Mouse (Mus musculus) embryo, embryonic 10.5 days (tissue): ENCODE data around the gene Ubqln4.
"Not testable (repeated sequence)": the region's sequence is repeated elsewhere in the genome, so short reads cannot be mapped to it uniquely, and the experiment has no call there.

Source experiments
- DNase-seq: peaks from one replicate; pipeline ENCODE4 v3.0.0-alpha.2; 2015; ENCODE audit warnings: low spot score

The Ubqln4 gene

DNA sequence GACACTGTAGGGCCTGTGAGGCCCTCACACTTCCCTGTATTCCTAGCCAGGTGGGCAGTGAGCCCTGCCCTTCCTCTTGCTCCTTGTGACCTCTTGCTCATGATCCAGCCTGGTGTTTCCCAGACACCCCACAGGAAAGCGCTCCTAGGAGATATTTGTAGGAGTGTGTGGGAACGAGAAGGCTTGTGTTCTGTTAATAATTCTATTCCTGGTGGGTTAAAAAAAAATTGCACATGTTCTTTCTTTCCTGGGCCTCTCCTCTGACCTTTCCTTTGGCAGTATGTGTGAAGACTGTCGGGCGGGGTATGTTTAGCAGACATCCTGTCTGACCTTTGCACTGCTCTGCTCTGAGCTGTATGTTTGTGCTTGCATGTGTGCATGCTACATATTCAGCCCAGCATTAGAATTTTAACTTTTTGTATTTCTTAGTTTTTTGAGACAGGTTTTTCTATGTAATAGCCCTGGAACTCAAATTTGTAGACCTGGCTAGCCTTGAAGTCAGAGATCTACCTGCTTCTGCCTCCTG is 13.0 kb downstream of the Ubqln4 start:
- DNase-seq = no peak

DNA sequence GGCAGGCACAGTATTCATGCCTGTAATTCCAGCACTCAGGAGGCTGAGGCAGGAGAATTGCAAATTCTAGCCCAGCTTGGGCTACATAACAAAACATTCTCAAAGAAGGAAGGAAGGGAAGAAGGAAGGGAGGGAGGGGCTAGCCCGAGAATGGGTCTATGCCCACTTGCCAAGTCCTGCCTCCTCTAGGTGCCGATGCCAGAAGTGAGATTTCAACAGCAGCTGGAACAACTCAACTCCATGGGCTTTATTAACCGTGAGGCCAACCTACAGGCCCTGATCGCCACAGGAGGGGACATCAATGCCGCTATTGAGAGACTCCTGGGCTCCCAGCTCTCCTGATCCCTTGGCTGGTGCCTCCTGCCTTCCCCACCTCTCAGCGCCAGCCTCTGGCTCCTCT is 14.3 kb downstream of the Ubqln4 start:
- no peak for DNase-seq

DNA sequence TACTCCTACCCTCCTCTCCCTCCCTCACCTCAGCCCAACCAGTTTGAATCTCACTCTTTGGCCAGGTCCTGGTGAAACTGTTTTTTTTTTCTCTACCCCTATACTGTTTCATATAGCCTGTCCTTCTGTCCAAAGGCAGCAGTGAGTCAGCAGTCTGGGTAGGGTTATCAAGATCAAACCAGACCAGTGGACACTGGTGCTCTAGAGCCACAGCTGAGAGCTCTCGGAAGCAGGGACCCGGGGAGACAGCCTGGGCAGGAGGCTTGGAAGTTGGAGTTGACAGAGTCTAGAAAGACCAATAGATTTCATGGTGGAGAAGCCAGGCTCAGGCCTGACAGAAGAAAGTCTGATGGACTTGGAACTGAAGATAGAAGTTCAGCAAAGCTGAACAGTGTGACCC is 15.1 kb downstream of the Ubqln4 start:
- DNase-seq = no peak

DNA sequence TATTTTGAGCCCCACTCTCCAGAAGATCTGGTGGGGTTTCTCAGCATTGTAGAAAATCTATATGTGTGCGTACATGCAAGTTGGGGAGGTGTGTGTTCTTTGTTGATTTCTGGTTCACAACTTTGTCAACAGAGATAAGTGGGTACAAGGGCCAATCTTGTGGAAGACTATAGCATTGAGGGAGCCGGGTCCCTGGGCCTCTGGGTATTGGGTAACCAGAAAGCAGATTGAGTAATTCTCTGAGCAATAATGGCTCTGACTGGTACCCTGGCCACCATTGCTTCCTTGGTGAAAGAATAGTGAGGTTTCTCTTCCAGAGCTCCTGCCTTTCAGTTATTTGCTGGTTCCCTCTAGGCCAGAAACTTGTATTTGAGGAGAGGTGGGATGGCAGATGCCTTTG is 15.5 kb downstream of the Ubqln4 start:
- no peak for DNase-seq

DNA sequence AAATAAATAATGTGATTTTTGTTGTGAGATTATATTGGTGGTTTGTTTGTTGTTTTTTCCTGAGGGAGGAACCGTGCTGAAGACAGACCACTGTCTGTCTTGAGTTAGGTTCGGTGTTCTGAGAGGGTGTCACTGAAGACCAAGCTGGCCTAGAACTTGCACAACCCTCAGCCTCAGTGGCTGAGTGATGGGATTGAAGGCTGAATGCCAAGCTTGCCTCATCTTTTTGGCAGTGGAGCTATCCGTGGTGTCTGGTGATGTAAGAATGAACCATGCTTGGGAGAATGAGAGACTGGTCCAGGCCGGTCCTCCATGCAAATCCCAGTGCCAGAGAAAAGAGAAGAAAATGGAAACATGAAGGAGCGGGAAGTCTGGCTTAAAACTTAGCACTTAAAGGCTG is 16.1 kb downstream of the Ubqln4 start:
- no peak for DNase-seq

DNA sequence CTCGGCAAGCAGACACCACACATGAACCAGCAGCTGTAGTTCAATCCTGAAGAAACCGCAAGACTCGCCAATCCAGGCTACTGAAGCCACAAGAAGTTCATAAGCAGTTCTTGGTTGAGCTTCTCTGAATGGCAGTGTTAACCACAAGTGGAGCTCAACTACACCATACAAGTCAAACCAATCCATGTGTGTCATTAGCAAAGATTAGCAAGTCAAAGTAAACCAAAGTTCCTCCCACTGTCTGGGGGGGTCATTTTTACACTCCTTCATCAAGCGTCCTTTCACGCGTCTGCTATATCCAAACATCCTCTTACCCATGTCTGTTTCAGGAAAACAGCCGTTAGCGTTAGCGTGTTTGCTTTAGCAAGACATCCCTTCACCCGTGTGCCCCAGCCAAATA is 16.8 kb downstream of the Ubqln4 start:
- DNase-seq = no peak

DNA sequence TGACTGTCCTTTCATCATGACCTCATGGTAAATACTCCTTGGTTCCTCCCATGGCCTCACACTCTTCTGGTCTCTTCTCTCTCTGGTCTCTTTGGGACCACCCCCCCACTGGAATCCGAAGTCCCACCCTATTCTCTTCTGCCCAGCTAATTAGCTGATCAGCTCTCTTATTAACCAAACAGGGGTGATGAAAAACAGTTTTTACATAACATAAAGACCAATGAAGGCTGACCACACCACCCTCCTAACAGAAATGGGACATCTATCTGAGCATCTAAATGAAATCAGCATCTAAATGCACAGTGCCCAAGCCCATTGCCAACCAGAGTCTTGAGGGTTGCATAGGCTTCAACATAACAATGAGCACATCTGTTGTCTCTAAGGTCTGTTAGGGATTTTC is 18.3 kb downstream of the Ubqln4 start:
- DNase-seq = no peak

DNA sequence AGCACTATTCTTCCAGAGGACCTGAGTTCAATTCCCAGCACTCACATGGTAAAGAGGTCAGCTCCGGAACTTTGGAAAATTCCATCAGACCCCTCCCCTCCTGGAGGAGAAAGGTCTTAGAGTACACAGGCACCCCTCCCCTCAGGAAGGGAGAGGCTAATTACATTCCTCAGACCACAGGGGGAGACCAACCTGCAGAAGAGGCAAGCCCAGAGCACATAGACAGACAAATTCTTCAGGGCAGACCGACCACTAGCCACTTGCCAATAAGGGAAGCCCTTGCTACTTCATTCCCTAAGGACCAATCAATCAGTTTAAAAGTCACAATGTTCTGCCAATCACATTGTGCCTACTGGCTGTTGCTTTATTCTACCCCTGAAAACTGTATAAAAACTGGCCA is 19.3 kb downstream of the Ubqln4 start:
- no peak for DNase-seq

DNA sequence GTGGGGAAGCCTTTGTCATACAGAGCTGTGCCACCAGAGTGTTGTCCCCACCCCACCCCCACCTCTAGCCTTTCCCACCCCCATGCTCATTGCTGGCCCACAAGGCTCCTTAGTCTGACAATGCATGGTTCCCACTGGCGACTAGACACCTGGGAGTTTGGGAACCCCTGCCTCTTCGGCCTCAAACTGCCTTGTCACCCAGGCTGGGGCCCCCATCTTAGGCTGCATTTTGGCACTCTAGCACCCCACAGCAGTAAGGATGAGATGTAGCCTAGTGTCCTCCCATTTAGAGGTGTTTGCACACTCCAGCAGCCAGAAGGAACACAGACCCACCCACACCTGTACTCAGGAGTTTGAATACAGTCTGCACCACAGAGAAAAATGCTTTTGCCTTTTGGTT is 20.3 kb downstream of the Ubqln4 start:
- DNase-seq = no peak

DNA sequence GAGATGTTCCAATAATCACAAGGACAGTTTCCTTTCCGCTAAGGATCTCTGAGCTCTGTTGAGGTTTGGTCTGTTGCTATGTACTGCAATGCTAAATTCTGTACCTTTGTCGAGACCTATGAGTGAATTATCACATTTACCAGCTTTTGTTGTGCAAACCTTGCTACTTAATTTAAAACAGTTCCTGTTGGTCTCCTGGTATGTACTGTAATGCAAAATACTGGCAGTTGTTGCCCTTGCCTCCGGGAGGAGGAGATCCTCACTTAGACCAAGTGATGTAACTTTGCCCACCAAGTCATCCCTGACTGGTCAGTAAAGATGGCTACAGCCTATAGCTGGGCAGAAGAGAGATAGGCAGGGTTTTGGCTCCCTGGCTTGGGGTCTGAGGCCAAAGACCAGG is 22.0 kb downstream of the Ubqln4 start, which contains the start of gene Ssr2:
Ssr2 (plus strand) TSS at position 337 of the 400 bp plus-strand sequence.
- DNase-seq = no peak

DNA sequence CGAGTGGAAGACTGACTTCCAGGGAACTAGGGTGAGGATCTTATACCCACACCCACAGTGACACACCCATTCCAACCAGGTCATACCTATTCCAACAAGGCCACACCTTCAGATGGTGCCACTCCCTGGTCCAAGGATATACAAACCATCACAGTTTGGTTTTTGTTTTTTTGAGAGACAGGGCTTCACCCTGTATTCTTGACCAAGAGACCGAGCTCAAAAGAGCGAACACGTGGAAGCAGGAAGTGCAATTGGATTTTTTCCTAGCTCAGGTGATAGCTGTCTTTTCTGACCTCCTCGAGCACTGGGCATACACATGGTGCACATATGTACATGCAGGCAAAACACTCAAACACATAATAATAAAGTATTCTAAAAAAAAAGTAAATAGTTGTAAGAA is 24.3 kb downstream of the Ubqln4 start:
- DNase-seq = not testable (repeated sequence)

DNA sequence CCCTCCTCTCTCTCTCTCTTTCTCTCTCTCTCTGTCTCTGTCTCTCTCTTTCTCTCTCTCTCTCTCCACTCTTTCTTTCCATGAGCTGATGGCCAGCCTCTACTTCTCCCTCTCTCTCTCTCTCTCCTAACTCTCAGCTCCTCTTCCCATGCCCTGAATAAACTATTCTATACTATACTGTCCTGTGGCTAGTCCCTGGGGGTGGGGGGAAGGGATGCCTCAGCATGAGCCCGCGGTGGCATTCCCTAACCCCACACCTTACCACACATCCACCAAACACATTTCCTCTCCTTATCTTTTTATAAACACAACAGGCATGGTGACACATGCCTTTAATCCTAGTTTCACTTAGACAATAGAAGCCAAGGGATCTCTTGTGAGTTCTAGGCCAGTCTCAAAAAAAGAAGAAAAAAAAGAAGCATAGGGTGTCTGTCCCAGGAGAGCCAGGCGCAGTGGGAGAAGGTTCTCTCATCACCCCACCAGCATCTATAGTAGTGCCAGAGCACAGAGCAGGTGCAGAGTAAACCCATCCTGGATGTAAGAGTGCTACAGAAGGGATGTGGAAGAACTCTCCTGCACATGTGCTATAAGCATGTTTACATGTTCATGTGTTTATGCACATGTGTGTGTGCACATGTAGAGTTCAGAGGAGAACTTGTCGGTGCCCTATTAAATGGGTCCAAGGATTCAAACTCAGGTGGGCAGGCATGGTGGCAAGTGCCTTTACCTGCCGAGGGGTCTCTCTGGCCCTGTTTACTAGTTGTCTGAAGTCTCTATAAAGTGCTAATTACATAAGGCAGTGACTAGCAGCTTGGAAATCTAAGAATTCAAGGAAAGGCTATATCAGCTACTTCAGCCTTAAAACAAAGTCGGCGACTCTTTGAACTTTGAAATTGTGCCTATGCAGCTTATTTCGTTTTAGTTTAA is 25.2 kb downstream of the Ubqln4 start:
- DNase-seq = no peak

DNA sequence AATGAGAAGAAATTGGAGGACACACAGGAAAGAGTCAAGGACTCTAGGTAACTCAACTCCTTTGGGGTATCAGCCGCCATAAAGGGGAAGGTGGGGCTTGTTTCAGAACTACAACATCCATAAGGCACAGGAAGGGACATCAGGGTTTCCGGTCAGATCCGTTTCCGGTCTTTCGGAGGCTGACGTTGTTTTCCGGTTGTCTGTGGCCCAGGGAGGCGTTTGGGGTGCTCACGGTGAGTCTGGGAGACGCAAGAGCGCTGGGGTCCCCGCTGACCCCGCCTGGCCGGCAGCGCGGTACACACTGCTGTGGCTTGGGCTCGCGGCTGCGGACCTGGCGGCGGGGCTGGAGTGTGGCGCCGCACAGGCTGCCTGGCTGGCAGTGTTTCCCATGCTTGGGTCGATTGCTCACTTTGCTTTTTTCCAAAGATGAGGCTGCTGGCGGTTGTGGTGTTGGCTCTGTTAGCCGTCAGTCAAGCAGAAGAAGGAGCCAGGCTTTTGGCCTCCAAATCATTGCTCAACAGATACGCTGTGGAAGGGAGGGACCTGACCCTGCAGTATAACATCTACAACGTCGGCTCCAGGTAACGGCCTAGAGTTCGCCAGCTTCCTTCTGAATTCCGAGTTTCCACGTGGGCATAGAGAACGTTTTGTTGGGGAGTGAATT is 26.0 kb downstream of the Ubqln4 start:
- DNase-seq = peak; percentile 91

DNA sequence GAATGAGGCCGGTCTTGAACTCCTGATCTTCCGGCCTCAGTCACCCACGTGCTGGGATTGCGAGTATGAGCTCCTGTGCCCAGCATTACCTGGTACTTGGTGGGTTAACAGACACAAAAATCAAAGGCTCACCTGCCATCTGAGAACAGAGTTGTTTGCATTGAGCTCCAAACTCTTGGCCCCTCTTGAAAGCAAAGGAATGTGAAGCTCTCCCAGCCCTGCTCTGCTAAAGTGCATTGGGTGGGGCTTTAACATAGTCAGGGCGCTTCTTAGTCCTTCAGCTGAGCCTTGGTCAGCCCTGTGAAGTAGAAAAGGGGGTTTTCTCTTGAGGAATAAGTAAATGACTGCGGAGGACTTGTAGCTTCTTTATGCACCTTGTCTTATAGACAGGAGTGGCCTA is 32.2 kb downstream of the Ubqln4 start:
- no peak for DNase-seq

DNA sequence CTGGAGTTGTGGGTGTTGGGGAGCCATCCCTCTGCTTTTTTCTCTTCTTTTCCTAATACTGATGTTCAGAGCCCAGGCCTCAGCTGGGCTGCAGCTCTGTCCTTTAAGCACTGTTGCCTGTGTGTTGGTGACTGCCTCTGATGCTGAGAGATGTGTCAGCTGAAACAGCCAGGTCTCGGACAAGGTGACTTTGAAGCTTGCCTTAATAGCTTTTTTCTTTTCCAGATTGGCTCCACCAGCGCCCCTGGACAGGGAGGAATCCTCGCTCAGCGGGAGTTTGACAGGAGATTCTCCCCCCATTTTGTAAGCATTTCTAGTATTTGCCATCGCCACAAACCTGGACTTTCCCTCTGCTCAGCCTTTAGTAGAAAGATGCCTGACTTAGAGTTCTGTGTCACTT is 33.1 kb downstream of the Ubqln4 start:
- no peak for DNase-seq

DNA sequence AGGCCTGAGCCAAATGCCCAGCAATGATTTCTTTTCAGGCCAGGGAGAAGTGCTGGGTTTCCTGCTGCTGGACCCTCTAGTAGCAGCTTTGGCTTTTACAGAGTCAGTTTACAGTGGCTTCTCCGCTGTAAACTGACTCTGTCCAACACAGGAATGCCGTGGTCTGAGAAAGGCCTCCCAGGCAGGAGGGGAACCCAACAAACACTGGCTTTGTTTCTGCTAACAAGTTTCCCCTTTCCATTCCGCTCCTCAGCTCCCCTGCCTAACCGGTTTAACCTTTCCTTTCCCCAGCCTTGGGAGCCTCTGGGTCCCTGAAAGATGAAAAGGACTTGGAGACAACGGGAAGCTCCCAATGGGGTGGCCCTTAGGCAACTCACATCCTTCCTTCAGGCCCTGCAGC is 36.7 kb downstream of the Ubqln4 start:
- no peak for DNase-seq

DNA sequence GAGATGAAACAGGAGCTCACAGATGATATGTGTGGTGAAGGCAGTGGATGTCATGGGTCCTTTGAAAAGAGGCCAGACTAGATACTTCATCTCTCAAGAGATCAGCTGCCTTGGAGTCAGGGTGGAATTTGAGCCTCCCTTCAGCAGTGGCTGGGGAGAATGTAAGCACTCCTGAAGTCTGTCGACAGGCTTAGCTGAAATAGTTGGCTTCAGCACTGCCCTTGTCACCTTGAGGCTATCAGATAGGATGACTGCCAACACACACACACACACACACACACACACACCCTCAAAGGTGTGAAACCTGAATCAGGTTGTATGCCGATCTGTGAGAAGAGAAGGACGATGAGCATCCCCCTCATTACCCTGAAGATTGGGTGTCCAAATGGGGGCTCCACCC is 37.5 kb downstream of the Ubqln4 start:
- no peak for DNase-seq

DNA sequence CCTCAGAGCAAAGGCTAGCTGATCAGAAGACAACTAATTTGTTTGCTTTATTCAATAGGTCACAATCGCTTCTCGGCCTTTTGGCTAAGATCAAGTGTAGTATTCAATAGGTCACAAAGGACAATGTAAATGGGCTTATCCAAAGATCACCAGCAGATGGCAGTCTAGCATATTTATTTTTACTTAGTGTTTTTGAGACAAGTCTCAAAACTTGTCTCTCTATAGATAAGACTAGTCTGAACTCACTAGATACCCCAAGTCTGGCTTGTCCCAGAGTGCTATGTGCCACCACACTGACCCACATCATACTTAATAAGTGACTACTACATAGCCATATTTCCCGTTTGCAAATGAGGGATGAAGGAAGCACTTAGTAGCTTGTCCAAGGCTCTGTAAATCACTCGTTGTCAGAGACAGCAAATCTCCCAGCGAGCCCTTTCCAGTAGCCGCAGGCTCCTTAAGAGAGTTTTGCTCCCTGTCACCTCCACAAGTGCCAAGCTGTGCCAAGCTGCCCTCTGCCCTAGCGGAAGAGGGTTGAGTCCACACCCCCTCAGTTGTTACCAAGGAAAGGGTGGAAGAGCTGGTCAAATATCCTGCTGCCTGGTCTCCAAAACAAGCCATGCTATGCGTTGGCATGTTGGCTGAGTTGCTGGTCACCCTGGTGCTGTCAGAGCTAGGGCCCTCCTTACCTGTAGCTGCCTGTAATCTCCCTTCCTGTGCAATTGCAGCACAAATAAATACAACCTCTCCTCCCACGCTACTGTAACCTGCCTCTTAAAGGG is 38.6 kb downstream of the Ubqln4 start:
- DNase-seq = peak; percentile 94

DNA sequence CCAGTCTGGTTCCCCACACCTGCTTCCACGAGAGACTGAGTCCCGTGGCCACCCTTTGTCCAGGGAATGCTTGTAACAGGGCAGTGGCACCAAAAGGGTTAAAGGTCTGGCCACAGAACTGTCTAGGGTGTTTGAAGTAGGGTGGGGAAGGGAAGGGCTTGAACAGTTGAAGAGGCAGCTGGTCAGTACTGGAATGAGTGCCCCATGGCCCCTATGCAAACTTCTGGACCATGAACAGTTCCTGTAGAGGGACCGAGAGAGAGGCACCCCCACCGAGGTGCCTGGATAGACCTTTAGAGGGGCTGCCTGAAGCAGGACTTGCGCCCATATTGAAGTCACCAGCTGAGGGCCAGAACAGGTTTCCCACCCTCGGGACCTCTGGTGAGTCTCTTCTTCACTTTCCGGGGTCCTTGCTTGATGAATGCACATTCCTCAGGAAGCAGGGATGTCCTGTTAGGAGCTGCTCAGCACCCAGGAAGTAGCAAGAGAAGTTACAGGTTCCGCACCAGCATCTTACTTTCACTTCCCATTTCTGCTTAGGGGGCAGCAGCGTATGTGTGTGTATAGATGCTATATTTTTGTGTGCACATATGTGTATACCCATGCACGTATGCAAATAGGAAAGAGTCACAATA is 39.5 kb downstream of the Ubqln4 start:
- DNase-seq = no peak

DNA sequence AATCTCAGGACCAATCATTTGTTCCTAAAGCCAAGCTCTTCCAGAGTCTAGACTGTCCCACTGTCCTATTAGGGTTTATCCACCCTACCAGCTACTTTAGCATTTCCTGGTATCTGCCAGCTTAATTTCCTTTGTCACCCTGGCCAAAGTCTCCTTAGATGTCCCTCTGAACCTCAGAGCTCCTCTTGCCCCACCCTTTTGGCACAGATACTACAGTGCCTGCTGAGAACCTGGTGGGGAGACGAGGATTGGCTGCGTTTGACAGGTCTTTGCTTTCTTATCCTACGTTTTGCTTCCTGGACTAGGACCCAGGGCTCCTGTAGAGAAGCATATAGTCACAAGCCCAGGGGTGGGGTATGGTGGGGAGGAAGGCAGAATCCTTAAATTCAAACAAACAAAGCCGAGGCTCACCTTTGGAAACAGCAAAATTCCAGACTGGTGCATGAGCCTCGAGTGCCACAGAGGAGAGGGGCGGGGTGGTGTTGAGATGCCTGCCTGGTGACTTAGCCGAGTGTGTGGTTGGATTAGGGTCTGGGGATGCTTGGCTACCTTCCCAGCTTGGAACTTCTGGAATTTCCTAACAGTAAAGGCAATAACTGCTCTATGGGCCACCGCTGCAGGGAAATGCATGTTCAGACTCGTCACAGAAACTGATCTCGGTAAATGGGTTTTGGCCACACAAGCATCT is 40.5 kb downstream of the Ubqln4 start:
- DNase-seq = no peak

DNA sequence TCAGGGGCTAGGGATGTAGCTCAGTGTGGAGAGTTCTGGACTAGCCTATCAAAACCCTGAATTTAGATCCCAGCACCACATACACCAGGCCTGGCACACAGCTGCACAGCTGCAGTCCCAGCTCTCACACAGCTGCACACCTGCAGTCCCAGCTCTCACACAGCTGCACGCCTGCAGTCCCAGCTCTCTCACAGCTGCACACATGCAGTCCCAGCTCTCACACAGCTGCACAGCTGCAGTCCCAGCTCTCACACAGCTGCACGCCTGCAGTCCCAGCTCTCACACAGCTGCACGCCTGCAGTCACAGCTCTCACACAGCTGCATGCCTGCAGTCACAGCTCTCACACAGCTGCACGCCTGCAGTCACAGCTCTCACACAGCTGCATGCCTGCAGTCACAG is 43.0 kb downstream of the Ubqln4 start:
- DNase-seq = not testable (repeated sequence)
